Mouse (Mus musculus) embryo, embryonic 9.5 days (tissue): ENCODE measurements around the gene Tbc1d1.

Source experiments
- DNase-seq: peaks from one replicate; pipeline ENCODE4 v3.0.0-alpha.2; 2017; ENCODE audit errors: extremely low spot score

The Tbc1d1 gene

DNA sequence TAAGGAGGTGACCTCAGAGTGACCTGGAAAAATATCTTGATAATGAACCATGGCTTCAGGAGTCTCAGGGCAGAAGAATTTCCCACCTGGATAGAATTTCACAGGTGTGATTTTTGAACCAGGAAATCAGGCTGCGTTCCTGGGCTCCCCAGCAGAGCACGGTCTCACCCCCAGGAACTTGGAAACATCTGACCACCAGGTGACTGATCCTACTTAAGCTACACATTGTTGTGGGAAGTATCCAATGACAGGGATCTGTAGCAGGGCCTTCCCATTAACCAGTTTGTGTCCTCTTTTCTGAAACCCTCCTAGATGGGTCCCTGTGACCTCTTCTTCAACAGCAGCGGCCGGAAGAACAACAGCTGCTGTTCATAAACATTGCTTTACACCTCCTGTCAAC is 227.1 kb downstream of the Tbc1d1 start:
- DNase-seq, result no peak

DNA sequence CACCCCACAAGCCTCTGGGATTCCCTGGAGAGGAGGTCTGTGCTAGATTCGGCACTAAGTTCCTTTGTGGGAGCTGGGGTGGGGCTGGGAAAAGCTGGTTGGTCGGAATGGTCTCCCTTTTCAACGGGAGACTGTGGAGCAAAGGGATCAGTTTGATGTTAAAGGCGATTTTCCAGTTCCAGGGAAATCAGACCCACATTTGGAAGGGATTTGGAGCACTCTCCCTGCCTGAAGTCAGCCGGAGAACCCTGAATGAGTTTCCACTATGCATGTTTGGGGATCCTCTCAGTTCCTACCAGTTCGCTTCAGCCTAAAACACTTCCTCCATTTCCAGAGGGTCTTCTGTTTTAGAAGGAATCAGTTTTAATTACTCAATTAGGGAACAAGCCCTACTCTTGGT is 228.4 kb downstream of the Tbc1d1 start:
- DNase-seq, result no peak

DNA sequence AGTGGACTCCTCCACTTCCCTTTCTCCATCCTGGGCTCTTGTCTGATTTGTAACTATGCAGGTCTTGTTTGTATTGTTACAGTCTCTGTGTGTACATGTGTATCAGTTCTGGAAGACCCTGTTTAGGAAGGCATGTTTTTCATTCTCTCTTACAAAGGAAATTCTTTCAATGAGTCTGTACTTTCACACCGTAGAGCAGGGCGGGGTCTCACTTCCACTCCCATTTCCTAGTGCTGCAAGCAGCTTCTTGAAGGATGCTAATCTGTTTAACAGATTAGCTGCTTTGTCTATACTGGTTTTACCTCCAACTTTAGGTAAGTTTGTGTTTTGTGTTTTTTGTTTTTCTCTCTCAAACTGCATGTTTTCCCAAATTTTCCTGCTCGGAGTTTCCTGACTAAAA is 230.9 kb downstream of the Tbc1d1 start:
- no peak for DNase-seq

DNA sequence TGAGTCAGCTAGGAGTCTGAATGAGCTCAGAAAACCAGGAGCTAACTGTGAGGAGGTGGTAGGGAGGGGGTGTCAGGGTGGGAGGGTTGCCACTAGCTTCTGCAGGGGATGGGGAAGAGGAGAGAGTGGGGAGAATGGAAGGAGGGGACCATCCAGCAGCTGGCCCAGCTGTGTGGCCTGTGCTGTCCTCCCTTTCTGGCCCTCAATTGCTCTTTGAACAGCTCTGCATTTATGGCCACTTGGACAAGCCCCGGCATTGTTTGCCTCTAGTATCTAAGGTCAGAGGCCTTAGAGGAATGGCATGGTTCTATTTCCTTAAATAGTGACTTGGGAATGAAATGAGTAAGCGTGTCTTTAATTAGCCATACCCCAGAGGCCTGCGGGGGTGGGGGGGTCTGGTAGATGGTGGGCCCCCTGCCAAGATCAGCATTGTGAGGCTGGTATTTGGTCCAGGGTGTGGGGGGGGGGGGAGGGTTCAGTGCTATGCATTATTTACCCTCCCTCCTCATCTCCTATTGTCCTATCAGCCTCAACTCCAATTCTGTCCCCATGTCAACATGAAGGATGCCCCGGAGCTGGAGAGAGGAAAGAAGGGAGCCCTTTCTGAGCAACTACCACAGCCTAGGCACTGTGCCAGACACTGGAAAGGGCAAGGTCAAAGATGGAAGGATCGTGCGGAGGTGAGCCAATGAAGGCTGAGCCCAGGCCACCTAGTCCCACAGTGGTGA is 233.3 kb downstream of the Tbc1d1 start:
- peak; percentile 61 for DNase-seq

DNA sequence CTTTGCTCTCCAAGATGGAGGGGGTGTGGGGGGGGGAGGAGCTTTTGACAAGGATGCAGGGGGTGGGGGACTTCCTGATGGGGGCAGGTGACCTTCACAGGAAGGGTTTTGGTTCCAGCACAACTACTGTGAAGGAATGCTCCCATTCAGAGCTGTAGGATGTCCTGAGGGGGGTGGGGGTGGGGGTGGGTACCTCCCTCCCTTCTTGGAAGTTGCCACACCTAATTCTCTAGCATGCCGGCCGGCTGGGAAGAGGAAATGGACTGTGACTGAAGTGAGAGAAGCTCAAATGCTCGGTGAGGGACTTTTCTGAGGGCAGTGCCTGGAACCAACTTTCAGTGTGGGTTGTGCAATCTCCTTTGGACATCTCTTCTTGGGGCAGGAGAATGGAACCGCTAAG is 235.2 kb downstream of the Tbc1d1 start:
- no peak for DNase-seq

DNA sequence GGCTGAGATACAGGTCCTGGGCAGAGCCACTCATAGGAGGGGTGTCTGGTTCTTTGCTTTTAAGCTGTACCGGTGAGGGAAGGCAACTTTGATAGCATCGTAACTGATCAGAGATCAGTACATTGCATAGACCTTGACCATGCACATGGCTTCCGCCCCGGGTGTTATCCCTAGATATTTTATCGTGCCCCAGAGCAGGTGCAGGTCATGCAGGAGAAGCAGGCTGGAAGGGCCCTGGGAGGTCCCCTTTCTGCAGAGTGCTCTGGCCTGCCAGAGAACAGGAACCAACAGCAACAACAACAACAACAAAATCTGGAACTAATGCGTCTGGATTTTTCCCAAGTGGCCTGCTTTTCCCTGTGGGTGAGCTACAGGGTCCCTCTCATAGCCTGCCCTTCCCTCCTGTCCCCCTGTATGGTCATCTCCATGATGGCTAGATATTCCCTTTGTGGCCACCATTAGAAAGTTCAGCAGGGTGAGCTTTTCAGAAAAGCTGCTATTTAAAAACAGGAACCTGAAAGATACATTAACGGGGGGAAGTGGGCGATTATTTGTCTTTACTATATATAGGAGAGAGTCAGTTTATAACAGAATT is 236.4 kb downstream of the Tbc1d1 start:
- no peak for DNase-seq

DNA sequence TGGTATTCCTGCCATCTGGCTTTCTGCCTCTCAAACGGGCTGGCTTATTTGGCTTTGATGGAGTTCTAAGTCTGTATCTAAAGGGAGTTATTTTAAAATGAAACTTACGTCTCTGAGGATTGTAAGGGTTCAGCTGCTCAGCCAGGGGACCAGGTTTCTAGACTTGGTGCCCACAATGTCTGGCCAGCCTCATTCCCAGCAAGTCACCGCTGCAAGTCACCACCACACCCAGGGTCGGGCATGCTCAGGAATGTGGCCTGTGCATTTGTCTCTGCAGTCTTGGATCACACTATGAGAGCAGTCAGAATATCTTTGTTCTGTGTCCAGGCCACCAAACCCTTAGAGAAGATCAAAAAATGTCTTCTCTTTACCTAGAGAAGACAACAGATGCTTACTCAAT is 237.4 kb downstream of the Tbc1d1 start:
- no peak for DNase-seq

DNA sequence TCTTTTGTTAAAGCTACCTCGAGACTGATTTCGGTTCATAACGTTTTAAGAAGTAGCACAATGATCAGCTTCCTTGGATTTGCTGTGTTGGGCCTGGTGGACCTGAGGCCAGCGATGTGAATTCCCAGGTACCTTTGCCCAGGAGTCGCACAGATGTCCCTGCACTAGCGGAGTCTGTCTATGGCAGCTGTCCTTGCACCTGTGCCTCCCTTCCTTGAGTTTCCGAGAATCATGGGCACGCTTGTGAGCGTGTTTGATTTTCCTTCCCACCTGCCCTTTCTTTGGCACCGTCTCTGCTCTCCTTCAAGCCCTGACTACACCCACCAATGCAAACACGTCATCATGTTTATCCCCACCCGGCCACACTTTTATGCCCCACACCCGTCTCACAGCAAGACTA is 242.1 kb downstream of the Tbc1d1 start:
- DNase-seq, result no peak

DNA sequence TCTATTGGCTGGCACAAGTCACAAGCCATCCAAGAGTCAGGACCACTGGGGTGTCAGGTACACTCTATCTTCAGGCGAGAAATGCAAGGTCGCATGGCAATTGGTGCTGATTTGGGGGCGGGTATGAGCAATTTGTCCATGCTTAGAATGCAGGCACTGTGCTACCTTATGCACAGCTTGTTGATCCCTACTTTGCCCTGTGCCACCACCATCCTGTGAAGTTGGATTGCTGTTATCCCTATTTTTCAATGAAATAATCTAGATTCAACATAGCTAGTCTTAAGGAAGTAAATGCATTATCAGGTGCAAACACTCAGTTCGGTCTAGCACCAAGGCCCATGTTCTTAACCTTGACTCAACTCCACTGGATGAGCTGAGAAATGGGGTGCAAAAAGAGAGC is 244.6 kb downstream of the Tbc1d1 start:
- no peak for DNase-seq
